Mouse (Mus musculus) midbrain, embryonic 15.5 days (tissue): ENCODE measurements around the gene Rtn4rl1. TPM values are rescaled to one million over a fixed set of nuclear protein-coding genes. Genes with fewer than 3 reads are reported as not detected.

ENCODE experiments used
- ATAC-seq: fragments of 200-750 bp; cut with Nextera tagmentation; replicated peaks from 2 replicates; pipeline ENCODE4 v1.8.0; 2017; ENCODE audit warnings: moderate TSS enrichment
- H3K27ac ChIP-seq: fragments of 300-500 bp; sonication (generic); 2 replicates; pipeline ENCODE4 v1.5.1; 2015; ENCODE audit warnings: mild to moderate bottlenecking, inconsistent platforms
- H3K27me3 ChIP-seq: fragments of 300-500 bp; sonication (generic); replicated peaks from 2 replicates; pipeline ENCODE4 v1.6.1; 2015; ENCODE audit warnings: inconsistent platforms
- H3K36me3 ChIP-seq: fragments of 300-500 bp; sonication (generic); replicated peaks from 2 replicates; pipeline ENCODE4 v1.6.1; 2015; ENCODE audit warnings: inconsistent platforms
- H3K4me1 ChIP-seq: fragments of 300-500 bp; sonication (generic); 2 replicates; pipeline ENCODE4 v1.6.1; 2015; ENCODE audit warnings: inconsistent platforms
- H3K4me2 ChIP-seq: fragments of 300-500 bp; sonication (generic); 2 replicates; pipeline ENCODE4 v1.6.1; 2015; ENCODE audit warnings: inconsistent platforms, mild to moderate bottlenecking, moderate library complexity
- H3K4me3 ChIP-seq: fragments of 300-500 bp; sonication (generic); 2 replicates; pipeline ENCODE4 v1.5.1; 2015; ENCODE audit warnings: mild to moderate bottlenecking, inconsistent platforms
- H3K9ac ChIP-seq: fragments of 300-500 bp; sonication (generic); 2 replicates; pipeline ENCODE4 v1.6.1; 2015; ENCODE audit warnings: mild to moderate bottlenecking, inconsistent platforms
- H3K9me3 ChIP-seq: fragments of 300-500 bp; sonication (generic); 2 replicates; pipeline ENCODE4 v1.6.1; 2016; ENCODE audit warnings: inconsistent platforms
- WGBS: fragments of 180-500 bp; shearing (Covaris S2); methylation state at CpG from one replicate; pipeline ENCODE4 v1.1.7; 2015; ENCODE audit warnings: mixed read lengths; 5-methylcytosine and 5-hydroxymethylcytosine counted together
- polyA plus RNA-seq: library from polyadenylated mRNA; unstranded; fragments of >200 nt; fragmentation: Nextera tagmentation; extraction: Ambion mirVana; gene quantifications from 2 replicates; pipeline ENCODE4 v1.2.1, GENCODE M21; 2015

Rtn4rl1 gene
- polyA plus RNA-seq, 1 experiment from 2014 or later = 15.7 TPM

GRCm38 (mm10) chr11:75210093-75210492, 16.5 kb downstream of the Rtn4rl1 start:
- H3K4me3 ChIP-seq = no peak overlapping the region
- H3K36me3 ChIP-seq = no peaks in the 10 kb centered on the region
- no peaks in the 10 kb centered on the region for H3K9me3 ChIP-seq
- ATAC-seq = no peak
- no peak overlapping the region for H3K4me2 ChIP-seq
- peaks cover 59% of the 10 kb centered on the region for H3K4me1 ChIP-seq
- peak overlapping the region; percentile 75 for H3K27ac ChIP-seq
- H3K9ac ChIP-seq = no peak overlapping the region
- no peaks in the 10 kb centered on the region for H3K27me3 ChIP-seq
- 42% methylated on average over 4 of the region's 4 CpGs for WGBS

GRCm38 (mm10) chr11:75210755-75211154, 17.2 kb downstream of the Rtn4rl1 start:
- no peak overlapping the region for H3K4me3 ChIP-seq
- H3K9ac ChIP-seq = no peak overlapping the region
- H3K9me3 ChIP-seq = no peaks in the 10 kb centered on the region
- no peaks in the 10 kb centered on the region for H3K36me3 ChIP-seq
- ATAC-seq = no peak
- no peak overlapping the region for H3K4me2 ChIP-seq
- H3K27me3 ChIP-seq = no peaks in the 10 kb centered on the region
- 27% methylated on average over 6 of the region's 6 CpGs for WGBS
- H3K4me1 ChIP-seq = peaks cover 62% of the 10 kb centered on the region
- peak overlapping the region; percentile 75 for H3K27ac ChIP-seq

- 32% methylated on average over 8 of the region's 8 CpGs for WGBS
- Histone ChIP-seq H3K36me3 (no peaks in the 10 kb centered on the region), H3K9me3 (no peaks in the 10 kb centered on the region), H3K27ac (peak overlapping the region; percentile 73), H3K4me1 (peaks cover 69% of the 10 kb centered on the region), H3K4me3 (no peak overlapping the region), H3K27me3 (no peaks in the 10 kb centered on the region), H3K4me2 (no peak overlapping the region), H3K9ac (no peak overlapping the region)
- peak; percentile 34; the same call in 1 of the 2 replicates for ATAC-seq
Observed at GRCm38 (mm10) chr11:75212031-75212667, 18.6 kb downstream of the Rtn4rl1 start.

- Histone ChIP-seq H3K27me3 (no peaks in the 10 kb centered on the region), H3K4me3 (no peak overlapping the region), H3K4me1 (peaks cover 69% of the 10 kb centered on the region), H3K4me2 (no peak overlapping the region), H3K36me3 (no peaks in the 10 kb centered on the region), H3K27ac (peak overlapping the region; percentile 73), H3K9me3 (no peaks in the 10 kb centered on the region), H3K9ac (no peak overlapping the region)
- WGBS = 52% methylated on average over 1 of the region's 3 CpGs
- 0 out of 2 replicates have a peak, but pooled peaks have one; percentile 5 for ATAC-seq
Observed at GRCm38 (mm10) chr11:75212876-75213275, 19.3 kb downstream of the Rtn4rl1 start.

DNA sequence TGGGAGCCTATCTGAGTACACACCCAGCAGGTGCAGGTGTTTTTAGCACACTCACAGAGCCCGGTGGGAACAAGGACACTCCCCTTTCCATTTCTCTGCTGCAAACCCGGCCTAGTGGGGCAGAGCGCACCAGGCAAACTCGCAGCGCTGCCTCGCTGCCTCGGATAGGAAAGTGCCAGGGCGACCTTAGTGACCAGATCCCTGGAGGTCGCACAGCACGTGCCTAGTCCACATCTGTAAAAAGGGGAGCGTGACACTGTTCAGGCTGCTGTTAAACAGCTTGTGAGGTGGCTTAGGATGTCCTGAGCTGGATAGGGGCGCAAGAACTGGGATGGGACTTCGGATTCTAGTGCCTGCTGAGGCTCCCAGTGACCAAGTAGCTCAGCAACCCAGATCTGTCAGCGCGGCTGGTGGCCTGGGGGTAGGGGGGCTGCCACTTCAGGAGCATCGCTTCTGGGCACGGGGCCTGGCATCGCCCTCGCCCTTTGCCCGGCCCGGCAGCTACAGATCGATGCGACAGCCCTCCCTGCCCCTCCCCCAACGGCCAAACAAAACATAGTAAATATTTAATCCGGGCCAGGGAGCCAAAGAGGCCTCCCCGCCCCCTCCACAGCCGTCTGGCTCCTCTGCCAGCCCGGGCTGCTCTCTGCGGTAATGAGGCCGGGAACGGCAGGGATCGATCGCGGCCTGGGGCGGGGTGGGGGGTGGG, 19.9 kb downstream of the Rtn4rl1 start:
- Histone ChIP-seq H3K27ac (peak overlapping the region; percentile 72), H3K4me1 (peaks cover 69% of the 10 kb centered on the region), H3K9me3 (no peaks in the 10 kb centered on the region), H3K4me2 (peak overlapping the region; percentile 44), H3K36me3 (no peaks in the 10 kb centered on the region), H3K27me3 (no peaks in the 10 kb centered on the region), H3K9ac (peak overlapping the region; percentile 18; the same call in 1 of the 2 replicates), H3K4me3 (peak overlapping the region; percentile 10; the same call in 1 of the 2 replicates)
- peak; percentile 74 for ATAC-seq
- 4% methylated on average over 35 of the region's 35 CpGs for WGBS

DNA sequence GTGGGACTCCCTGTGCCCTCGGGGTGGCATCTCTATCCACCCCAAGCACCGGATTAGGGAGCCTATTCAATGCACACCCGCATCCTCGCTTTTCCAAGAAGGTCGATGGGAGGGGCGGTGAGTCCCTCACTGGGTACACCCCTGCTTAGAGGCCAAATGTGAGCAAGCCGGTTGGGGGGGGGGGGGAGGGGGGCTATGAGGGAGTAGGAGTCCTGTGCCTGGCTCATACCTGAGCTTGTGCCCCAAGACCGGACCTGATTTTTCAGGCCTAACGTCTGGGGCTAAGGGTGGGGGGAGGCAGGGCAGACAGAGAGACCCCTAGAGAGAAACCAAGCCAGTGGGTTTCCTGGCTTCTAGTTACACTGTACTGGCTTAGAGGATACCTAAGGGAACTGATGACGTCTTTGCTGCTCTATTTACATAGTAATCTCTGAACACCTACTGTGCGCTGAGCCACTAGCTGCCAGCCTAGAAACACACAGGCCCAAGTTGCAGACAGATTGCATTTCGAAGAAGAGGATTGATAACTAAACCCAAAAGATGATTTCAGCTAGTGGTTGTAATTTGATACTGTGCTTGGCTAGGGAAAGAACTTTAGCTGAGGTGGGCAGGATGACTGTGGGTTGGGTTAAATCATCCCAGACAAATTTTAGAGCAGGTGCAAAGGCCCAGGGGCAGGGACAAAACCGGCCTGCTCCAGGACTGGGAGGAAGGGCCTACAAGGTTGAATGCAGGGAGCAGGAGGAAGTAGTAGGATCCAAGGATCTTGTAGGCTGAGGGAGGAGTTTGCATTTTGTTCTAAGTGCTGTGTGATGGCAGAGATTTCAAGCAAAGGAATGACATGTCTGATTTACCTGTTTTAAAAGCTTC, 20.7 kb downstream of the Rtn4rl1 start:
- peak overlapping the region; percentile 44 for H3K4me2 ChIP-seq
- H3K4me3 ChIP-seq = peak overlapping the region; percentile 10; the same call in 1 of the 2 replicates
- H3K4me1 ChIP-seq = peaks cover 61% of the 10 kb centered on the region
- H3K9me3 ChIP-seq = no peaks in the 10 kb centered on the region
- peak; percentile 57 for ATAC-seq
- peak overlapping the region; percentile 72 for H3K27ac ChIP-seq
- H3K9ac ChIP-seq = peak overlapping the region; percentile 18; the same call in 1 of the 2 replicates
- H3K27me3 ChIP-seq = no peaks in the 10 kb centered on the region
- WGBS = 15% methylated on average over 13 of the region's 13 CpGs
- H3K36me3 ChIP-seq = no peaks in the 10 kb centered on the region

- no peaks in the 10 kb centered on the region for H3K9me3 ChIP-seq
- ATAC-seq = no peak
- H3K4me1 ChIP-seq = peaks cover 27% of the 10 kb centered on the region
- no peaks in the 10 kb centered on the region for H3K36me3 ChIP-seq
- no peaks in the 10 kb centered on the region for H3K27me3 ChIP-seq
- WGBS = 29% methylated on average over 9 of the region's 9 CpGs
- no peak overlapping the region; the same call in 1 of the 2 replicates for H3K27ac ChIP-seq
- H3K9ac ChIP-seq = no peak overlapping the region
- H3K4me3 ChIP-seq = no peak overlapping the region
- H3K4me2 ChIP-seq = no peak overlapping the region
Observed at GRCm38 (mm10) chr11:75220115-75220514, 26.5 kb downstream of the Rtn4rl1 start.

GRCm38 (mm10) chr11:75220517-75221145, 27.0 kb downstream of the Rtn4rl1 start:
- ATAC-seq = no peak
- Histone ChIP-seq H3K4me1 (peaks cover 22% of the 10 kb centered on the region), H3K4me3 (no peak overlapping the region), H3K9me3 (no peaks in the 10 kb centered on the region), H3K36me3 (no peaks in the 10 kb centered on the region), H3K27ac (no peak overlapping the region), H3K27me3 (no peaks in the 10 kb centered on the region), H3K4me2 (no peak overlapping the region), H3K9ac (no peak overlapping the region)
- 42% methylated on average over 5 of the region's 6 CpGs for WGBS

GRCm38 (mm10) chr11:75224062-75224461, 30.5 kb downstream of the Rtn4rl1 start:
- WGBS = 79% methylated on average over 12 of the region's 12 CpGs
- no peaks in the 10 kb centered on the region for H3K36me3 ChIP-seq
- no peak overlapping the region for H3K4me3 ChIP-seq

DNA sequence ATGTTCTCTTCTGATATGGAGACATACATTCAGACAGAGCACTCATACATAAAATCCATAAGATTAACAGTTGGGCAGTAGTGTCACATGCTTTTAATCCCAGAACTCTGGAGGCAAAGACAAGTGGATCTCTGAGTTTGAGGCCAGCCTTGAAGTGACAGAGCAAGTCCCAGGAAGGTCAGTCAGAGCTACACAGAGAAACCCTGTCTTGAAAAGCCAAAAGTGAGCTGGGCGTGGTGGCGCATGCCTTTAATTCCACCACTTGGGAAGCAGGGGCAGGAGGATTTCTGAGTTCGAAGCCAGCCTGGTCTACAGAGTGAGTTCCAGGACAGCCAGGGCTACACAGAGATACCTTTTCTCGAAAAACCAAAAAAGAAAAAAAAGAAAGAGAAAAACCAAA, 31.3 kb downstream of the Rtn4rl1 start:
- Histone ChIP-seq H3K4me3 (no peak overlapping the region), H3K36me3 (no peaks in the 10 kb centered on the region), H3K4me2 (no peak overlapping the region), H3K27me3 (no peaks in the 10 kb centered on the region), H3K9me3 (no peaks in the 10 kb centered on the region), H3K27ac (no peak overlapping the region), H3K4me1 (peaks cover 10% of the 10 kb centered on the region), H3K9ac (no peak overlapping the region)
- ATAC-seq = no peak
- WGBS = 80% methylated on average over 4 of the region's 4 CpGs

More at GRCm38 (mm10) chr11:75224062-75224461, 30.5 kb downstream of the Rtn4rl1 start:
- no peak overlapping the region for H3K4me2 ChIP-seq
- no peak overlapping the region for H3K9ac ChIP-seq
- H3K9me3 ChIP-seq = no peaks in the 10 kb centered on the region
- peaks cover 15% of the 10 kb centered on the region for H3K4me1 ChIP-seq
- no peak for ATAC-seq
- H3K27ac ChIP-seq = no peak overlapping the region
- H3K27me3 ChIP-seq = no peaks in the 10 kb centered on the region

- no peaks in the 10 kb centered on the region for H3K27me3 ChIP-seq
- no peak overlapping the region for H3K9ac ChIP-seq
- H3K4me1 ChIP-seq = peaks cover 7% of the 10 kb centered on the region
- no peak for ATAC-seq
- H3K4me2 ChIP-seq = no peak overlapping the region
- H3K27ac ChIP-seq = no peak overlapping the region
- H3K4me3 ChIP-seq = no peak overlapping the region
- no peaks in the 10 kb centered on the region for H3K9me3 ChIP-seq
- WGBS = 74% methylated on average over 3 of the region's 3 CpGs
- no peaks in the 10 kb centered on the region for H3K36me3 ChIP-seq
Observed at GRCm38 (mm10) chr11:75227632-75228031, 34.0 kb downstream of the Rtn4rl1 start.

- no peak overlapping the region for H3K4me2 ChIP-seq
- H3K36me3 ChIP-seq = no peaks in the 10 kb centered on the region
- 83% methylated on average over 6 of the region's 6 CpGs for WGBS
- peaks cover 9% of the 10 kb centered on the region for H3K4me1 ChIP-seq
- no peaks in the 10 kb centered on the region for H3K27me3 ChIP-seq
- H3K9ac ChIP-seq = no peak overlapping the region
- no peak overlapping the region for H3K27ac ChIP-seq
- ATAC-seq = no peak
- H3K4me3 ChIP-seq = no peak overlapping the region
- no peaks in the 10 kb centered on the region for H3K9me3 ChIP-seq
Observed at GRCm38 (mm10) chr11:75229289-75229688, 35.7 kb downstream of the Rtn4rl1 start.
